Mouse (Mus musculus) E14TG2a.4 (cell line): ENCODE data around the gene Rnft2.

ENCODE experiments used
- CTCF ChIP-seq: conservative IDR thresholded peaks from 2 replicates; pipeline ENCODE4 v1.5.1; 2014; ENCODE audit warnings: low read length
- NANOG ChIP-seq: IDR thresholded peaks from 2 replicates; pipeline ENCODE4 v1.6.1; 2014; ENCODE audit warnings: borderline replicate concordance, low read length, mixed read lengths

DNA sequence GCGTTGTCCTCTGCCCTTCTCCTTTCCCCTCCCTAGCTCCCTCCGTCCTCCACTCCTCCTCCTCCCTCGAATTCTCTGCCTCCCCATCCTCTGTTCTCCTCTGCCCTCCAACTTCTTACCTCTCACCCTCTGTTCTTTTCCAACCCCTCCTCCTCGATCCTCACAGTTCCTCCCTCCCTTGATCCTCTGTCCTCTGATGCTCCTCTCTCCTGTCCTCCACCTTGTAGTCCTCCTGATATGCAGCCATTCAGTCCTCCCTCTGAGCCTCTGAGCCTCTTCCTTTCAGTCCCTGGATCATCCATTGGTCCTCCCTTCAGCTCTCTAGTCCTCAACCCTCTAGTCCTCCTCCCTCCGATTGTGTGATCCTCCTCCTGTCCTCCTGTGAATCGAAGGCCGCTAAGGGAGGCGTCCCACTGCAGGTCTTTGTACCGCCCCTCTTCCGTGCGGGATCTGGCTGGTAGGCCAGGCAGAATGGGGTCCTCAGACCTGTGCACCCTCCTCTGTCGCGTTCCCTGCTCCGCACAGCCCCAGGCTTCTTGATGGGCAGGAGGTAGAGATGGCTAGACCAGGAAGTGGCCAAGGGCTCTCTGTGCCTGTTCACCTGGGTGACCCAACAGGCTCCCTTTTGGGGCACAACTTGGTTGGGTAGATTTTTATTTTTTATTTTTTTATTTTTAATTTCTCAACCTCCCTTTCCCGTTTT, 841 bp upstream of the Rnft2 start:
- TF ChIP-seq CTCF, result no peak
- no peak for TF ChIP-seq NANOG
